Mouse (Mus musculus): ENCODE results near the gene D430041D05Rik. TPM values are rescaled to one million over a fixed set of nuclear protein-coding genes. Genes with fewer than 3 reads are reported as not detected.
A peak's percentile ranks its signal among the peaks of the same experiment; 100 is the strongest.

Gene D430041D05Rik
- polyA plus RNA-seq (2012; fragmentation: generic; extraction: Trizol), result 0.60 TPM

- Histone ChIP-seq H3K36me3 (ENCODE audit: control insufficient read depth, insufficient read depth) (no peaks in the 10 kb centered on the region), H3K4me3 (no peak within 1 kb of the TSS), H3K27me3 (ENCODE audit: control insufficient read depth, insufficient read depth, insufficient read length) (peaks cover 19% of the 10 kb centered on the region), H3K79me2 (ENCODE audit: control insufficient read depth, insufficient read depth) (no peaks in the 10 kb centered on the region), H3ac (ENCODE audit: control insufficient read depth, insufficient read length) (no peak within 1 kb of the TSS), H3K4me2 (ENCODE audit: low read depth) (peak within 1 kb of the TSS; percentile 30)
- no peak for TF ChIP-seq TCF12 (IDR thresholded peaks at IDR 0.05; ENCODE audit: insufficient read depth, poor library complexity, severe bottlenecking)
Measured at GRCm38 (mm10) chr2:104410963-104411545, at the start of gene D430041D05Rik. D430041D05Rik (minus strand) TSS chr2:104411013.

GRCm38 (mm10) chr2:104460021-104460420, 49.2 kb upstream of the D430041D05Rik start:
- Histone ChIP-seq H3K79me2 (ENCODE audit: control insufficient read depth, insufficient read depth) (peaks cover 100% of the 10 kb centered on the region), H3ac (ENCODE audit: control insufficient read depth, insufficient read length) (no peak overlapping the region), H3K4me3 (no peak overlapping the region), H3K27me3 (ENCODE audit: control insufficient read depth, insufficient read depth, insufficient read length) (no peaks in the 10 kb centered on the region), H3K4me2 (ENCODE audit: low read depth) (no peak overlapping the region), H3K36me3 (ENCODE audit: control insufficient read depth, insufficient read depth) (no peaks in the 10 kb centered on the region)
- no peak for TF ChIP-seq E2F4 (IDR thresholded peaks at IDR 0.05; ENCODE audit: insufficient read depth)
- no peak for TF ChIP-seq MAX (IDR thresholded peaks at IDR 0.05; ENCODE audit: low read depth)
- no peak for TF ChIP-seq TCF3 (IDR thresholded peaks at IDR 0.05; ENCODE audit: insufficient read length, low read depth)
- TF ChIP-seq MYOD1 (IDR thresholded peaks at IDR 0.05; ENCODE audit: control insufficient read depth in 1 of 3, insufficient read length in 2 of 3, low read depth in 2 of 3), result no peak
- TF ChIP-seq MYOG (IDR thresholded peaks at IDR 0.05; ENCODE audit: control insufficient read depth in 1 of 3, insufficient read depth in 1 of 3, insufficient read length in 2 of 3, low read depth in 2 of 3), result no peak
- no peak for TF ChIP-seq USF1 (IDR thresholded peaks at IDR 0.05; ENCODE audit: low read depth)
- TF ChIP-seq POLR2A (IDR thresholded peaks at IDR 0.05; ENCODE audit: insufficient read length, low read depth), result no peak
- no peak for TF ChIP-seq CEBPB (IDR thresholded peaks at IDR 0.05; ENCODE audit: insufficient read depth, poor library complexity, severe bottlenecking)
- no peak for TF ChIP-seq REST (IDR thresholded peaks at IDR 0.05; ENCODE audit: insufficient read depth, insufficient read length)

- H3K36me3 ChIP-seq (ENCODE audit: control insufficient read depth, insufficient read depth), result no peaks in the 10 kb centered on the region
- no peak for TF ChIP-seq SRF (IDR thresholded peaks at IDR 0.05; ENCODE audit: control insufficient read depth, insufficient read length, low read depth)
- no peak for TF ChIP-seq E2F4 (IDR thresholded peaks at IDR 0.05; ENCODE audit: insufficient read depth)
- TF ChIP-seq MYOG (IDR thresholded peaks at IDR 0.05; ENCODE audit: control insufficient read depth in 1 of 3, insufficient read depth in 1 of 3, insufficient read length in 2 of 3, low read depth in 2 of 3), result no peak
- no peak for TF ChIP-seq POLR2AphosphoS2 (IDR thresholded peaks at IDR 0.05; ENCODE audit: insufficient read length, low read depth)
- TF ChIP-seq CEBPB (IDR thresholded peaks at IDR 0.05; ENCODE audit: insufficient read depth, poor library complexity, severe bottlenecking), result no peak
- no peak for TF ChIP-seq TCF3 (IDR thresholded peaks at IDR 0.05; ENCODE audit: insufficient read length, low read depth)
- TF ChIP-seq TCF12 (IDR thresholded peaks at IDR 0.05; ENCODE audit: insufficient read depth, poor library complexity, severe bottlenecking), result no peak
- TF ChIP-seq REST (IDR thresholded peaks at IDR 0.05; ENCODE audit: insufficient read depth, insufficient read length), result no peak
- no peak for TF ChIP-seq MYOD1 (IDR thresholded peaks at IDR 0.05; ENCODE audit: control insufficient read depth in 1 of 3, insufficient read length in 2 of 3, low read depth in 2 of 3)
- no peak for TF ChIP-seq USF1 (IDR thresholded peaks at IDR 0.05; ENCODE audit: low read depth)
- TF ChIP-seq POLR2A (IDR thresholded peaks at IDR 0.05; ENCODE audit: insufficient read length, low read depth), result no peak
- no peak for TF ChIP-seq MAX (IDR thresholded peaks at IDR 0.05; ENCODE audit: low read depth)
- H3ac ChIP-seq (ENCODE audit: control insufficient read depth, insufficient read length), result no peak overlapping the region
- no peaks in the 10 kb centered on the region for H3K27me3 ChIP-seq (ENCODE audit: control insufficient read depth, insufficient read depth, insufficient read length)
- H3K4me2 ChIP-seq (ENCODE audit: low read depth), result peak overlapping the region; percentile 8
- no peak overlapping the region for H3K4me3 ChIP-seq
- peaks cover 100% of the 10 kb centered on the region for H3K79me2 ChIP-seq (ENCODE audit: control insufficient read depth, insufficient read depth)
Measured at GRCm38 (mm10) chr2:104458569-104459332, 47.9 kb upstream of the D430041D05Rik start.

GRCm38 (mm10) chr2:104457106-104457505, 46.3 kb upstream of the D430041D05Rik start:
- no peak for TF ChIP-seq MYOD1 (IDR thresholded peaks at IDR 0.05; ENCODE audit: control insufficient read depth in 1 of 3, insufficient read length in 2 of 3, low read depth in 2 of 3)

GRCm38 (mm10) chr2:104450685-104451084, 39.9 kb upstream of the D430041D05Rik start:
- TF ChIP-seq TCF3 (IDR thresholded peaks at IDR 0.05; ENCODE audit: insufficient read length, low read depth), result no peak
- no peak overlapping the region for H3ac ChIP-seq (ENCODE audit: control insufficient read depth, insufficient read length)
- H3K4me2 ChIP-seq (ENCODE audit: low read depth), result no peak overlapping the region
- H3K27me3 ChIP-seq (ENCODE audit: control insufficient read depth, insufficient read depth, insufficient read length), result no peaks in the 10 kb centered on the region
- H3K79me2 ChIP-seq (ENCODE audit: control insufficient read depth, insufficient read depth), result peaks cover 88% of the 10 kb centered on the region
- H3K4me3 ChIP-seq, result no peak overlapping the region
- H3K36me3 ChIP-seq (ENCODE audit: control insufficient read depth, insufficient read depth), result no peaks in the 10 kb centered on the region

More at GRCm38 (mm10) chr2:104457106-104457505, 46.3 kb upstream of the D430041D05Rik start:
- H3K79me2 ChIP-seq (ENCODE audit: control insufficient read depth, insufficient read depth), result peaks cover 97% of the 10 kb centered on the region
- no peak overlapping the region for H3K4me2 ChIP-seq (ENCODE audit: low read depth)
- no peaks in the 10 kb centered on the region for H3K27me3 ChIP-seq (ENCODE audit: control insufficient read depth, insufficient read depth, insufficient read length)
- no peak overlapping the region for H3K4me3 ChIP-seq
- H3K36me3 ChIP-seq (ENCODE audit: control insufficient read depth, insufficient read depth), result no peaks in the 10 kb centered on the region
- H3ac ChIP-seq (ENCODE audit: control insufficient read depth, insufficient read length), result no peak overlapping the region

All from myocyte (in vitro differentiated cells).